Mouse (Mus musculus): ENCODE results near the gene Sit1.
A peak's percentile ranks its signal among the peaks of the same experiment; 100 is the strongest.

Sit1 gene

GRCm38 (mm10) chr4:43483535-43484091, at the start of gene Sit1:
Gene Sit1 (minus strand): TSS chr4:43483734.
- no peak for DNase-seq (ENCODE audit: low spot score)

- no peak for DNase-seq (ENCODE audit: low spot score)
Measured at GRCm38 (mm10) chr4:43533270-43533669, 49.7 kb upstream of the Sit1 start.

GRCm38 (mm10) chr4:43530581-43530980, 47.0 kb upstream of the Sit1 start:
- no peak for DNase-seq (ENCODE audit: low spot score)

- DNase-seq (ENCODE audit: low spot score) = no peak
Measured at GRCm38 (mm10) chr4:43530081-43530501, 46.6 kb upstream of the Sit1 start.

- no peak for DNase-seq (ENCODE audit: low spot score)
Measured at GRCm38 (mm10) chr4:43528487-43528886, 45.0 kb upstream of the Sit1 start.

GRCm38 (mm10) chr4:43527880-43528279, 44.3 kb upstream of the Sit1 start:
- no peak for DNase-seq (ENCODE audit: low spot score)

- peak; percentile 93 for DNase-seq (ENCODE audit: low spot score)
Measured at GRCm38 (mm10) chr4:43519956-43520355, 36.4 kb upstream of the Sit1 start.

- DNase-seq (ENCODE audit: low spot score) = no peak
Measured at GRCm38 (mm10) chr4:43519551-43519950, 36.0 kb upstream of the Sit1 start.

GRCm38 (mm10) chr4:43515764-43516708, 32.5 kb upstream of the Sit1 start:
- DNase-seq (ENCODE audit: low spot score) = no peak

GRCm38 (mm10) chr4:43513791-43514190, 30.3 kb upstream of the Sit1 start:
- no peak for DNase-seq (ENCODE audit: low spot score)

- DNase-seq (ENCODE audit: low spot score) = no peak
Measured at GRCm38 (mm10) chr4:43513300-43513699, 29.8 kb upstream of the Sit1 start.

- no peak for DNase-seq (ENCODE audit: low spot score)
Measured at GRCm38 (mm10) chr4:43512653-43513052, 29.1 kb upstream of the Sit1 start.

- DNase-seq (ENCODE audit: low spot score) = no peak
Measured at GRCm38 (mm10) chr4:43511675-43512454, 28.3 kb upstream of the Sit1 start.

- no peak for DNase-seq (ENCODE audit: low spot score)
Measured at GRCm38 (mm10) chr4:43509109-43509508, 25.6 kb upstream of the Sit1 start.

GRCm38 (mm10) chr4:43508666-43508997, 25.1 kb upstream of the Sit1 start:
- DNase-seq (ENCODE audit: low spot score) = no peak

- no peak for DNase-seq (ENCODE audit: low spot score)
Measured at GRCm38 (mm10) chr4:43507938-43508665, 24.6 kb upstream of the Sit1 start.

GRCm38 (mm10) chr4:43506536-43507185, 23.1 kb upstream of the Sit1 start, which contains the start of gene Car9:
Gene Car9 (plus strand): TSS chr4:43506966.
- no peak for DNase-seq (ENCODE audit: low spot score)

GRCm38 (mm10) chr4:43506074-43506473, 22.5 kb upstream of the Sit1 start:
- DNase-seq (ENCODE audit: low spot score) = no peak

- DNase-seq (ENCODE audit: low spot score) = no peak
Measured at GRCm38 (mm10) chr4:43504269-43504668, 20.7 kb upstream of the Sit1 start.

- DNase-seq (ENCODE audit: low spot score) = no peak
Measured at GRCm38 (mm10) chr4:43503506-43503905, 20.0 kb upstream of the Sit1 start.

GRCm38 (mm10) chr4:43503041-43503440, 19.5 kb upstream of the Sit1 start:
- DNase-seq (ENCODE audit: low spot score) = no peak

Data from ovary, postnatal 10 days (tissue).